Mouse (Mus musculus): Measurements from ENCODE around the gene Amn. TPM values are rescaled to one million over a fixed set of nuclear protein-coding genes. Genes with fewer than 3 reads are reported as not detected.
A peak's percentile ranks its signal among the peaks of the same experiment; 100 is the strongest.

Amn gene
- polyA plus RNA-seq, 1 experiment: 0.09 TPM

GRCm38 (mm10) chr12:111323423-111323822 is 52.5 kb downstream of the Amn start:
- H3K79me2 ChIP-seq (ENCODE audit: control insufficient read depth, insufficient read depth): no peaks in the 10 kb centered on the region
- no peak overlapping the region for H3ac ChIP-seq (ENCODE audit: control insufficient read depth, insufficient read length, low read depth)
- TF ChIP-seq CTCF (IDR thresholded peaks at IDR 0.05; ENCODE audit: control insufficient read depth, insufficient read depth, insufficient read length) (no peak), MYOD1 (IDR thresholded peaks at IDR 0.05; ENCODE audit: control insufficient read depth, insufficient read length, low read depth) (peak; percentile 70)
- no peaks in the 10 kb centered on the region for H3K27me3 ChIP-seq (ENCODE audit: control insufficient read depth, insufficient read depth, insufficient read length)
- no peaks in the 10 kb centered on the region for H3K79me3 ChIP-seq (ENCODE audit: low read depth)
- H3K36me3 ChIP-seq (ENCODE audit: control insufficient read depth, insufficient read depth): peaks cover 85% of the 10 kb centered on the region
- H3K4me3 ChIP-seq (ENCODE audit: insufficient read depth, poor library complexity, severe bottlenecking): no peak overlapping the region

- H3ac ChIP-seq (ENCODE audit: control insufficient read depth, insufficient read length, low read depth): no peak overlapping the region
- no peaks in the 10 kb centered on the region for H3K79me3 ChIP-seq (ENCODE audit: low read depth)
- H3K79me2 ChIP-seq (ENCODE audit: control insufficient read depth, insufficient read depth): no peaks in the 10 kb centered on the region
- H3K27me3 ChIP-seq (ENCODE audit: control insufficient read depth, insufficient read depth, insufficient read length): no peaks in the 10 kb centered on the region
- H3K4me3 ChIP-seq (ENCODE audit: insufficient read depth, poor library complexity, severe bottlenecking): no peak overlapping the region
- H3K36me3 ChIP-seq (ENCODE audit: control insufficient read depth, insufficient read depth): peaks cover 80% of the 10 kb centered on the region
- no peak for TF ChIP-seq FOSL1 (IDR thresholded peaks at IDR 0.05; ENCODE audit: insufficient read depth, low read length, poor library complexity, severe bottlenecking)
- no peak for TF ChIP-seq MYOD1 (IDR thresholded peaks at IDR 0.05; ENCODE audit: control insufficient read depth, insufficient read length, low read depth)
- no peak for TF ChIP-seq CEBPB (IDR thresholded peaks at IDR 0.05; ENCODE audit: low read depth)
- TF ChIP-seq CTCF (IDR thresholded peaks at IDR 0.05; ENCODE audit: control insufficient read depth, insufficient read depth, insufficient read length): no peak
- no peak for TF ChIP-seq MYOG (IDR thresholded peaks at IDR 0.05; ENCODE audit: control insufficient read depth, extremely low read depth, insufficient read length)
- TF ChIP-seq USF1 (IDR thresholded peaks at IDR 0.05; ENCODE audit: low read depth): no peak
- TF ChIP-seq MAX (IDR thresholded peaks at IDR 0.05): no peak
These were observed 53.6 kb downstream of the Amn start for GRCm38 (mm10) chr12:111324536-111324935.

- Histone ChIP-seq H3K79me3 (ENCODE audit: low read depth) (no peaks in the 10 kb centered on the region), H3K79me2 (ENCODE audit: control insufficient read depth, insufficient read depth) (no peaks in the 10 kb centered on the region), H3K36me3 (ENCODE audit: control insufficient read depth, insufficient read depth) (peaks cover 76% of the 10 kb centered on the region), H3K4me3 (ENCODE audit: insufficient read depth, poor library complexity, severe bottlenecking) (no peak overlapping the region), H3K27me3 (ENCODE audit: control insufficient read depth, insufficient read depth, insufficient read length) (no peaks in the 10 kb centered on the region), H3ac (ENCODE audit: control insufficient read depth, insufficient read length, low read depth) (no peak overlapping the region)
- TF ChIP-seq CTCF (IDR thresholded peaks at IDR 0.05; ENCODE audit: control insufficient read depth, insufficient read depth, insufficient read length) (no peak), CEBPB (IDR thresholded peaks at IDR 0.05; ENCODE audit: low read depth) (no peak), MYOD1 (IDR thresholded peaks at IDR 0.05; ENCODE audit: control insufficient read depth, insufficient read length, low read depth) (no peak), FOSL1 (IDR thresholded peaks at IDR 0.05; ENCODE audit: insufficient read depth, low read length, poor library complexity, severe bottlenecking) (no peak), MYOG (IDR thresholded peaks at IDR 0.05; ENCODE audit: control insufficient read depth, extremely low read depth, insufficient read length) (no peak), USF1 (IDR thresholded peaks at IDR 0.05; ENCODE audit: low read depth) (no peak), MAX (IDR thresholded peaks at IDR 0.05) (no peak)
These were observed 54.1 kb downstream of the Amn start for GRCm38 (mm10) chr12:111324949-111325348.

- H3K36me3 ChIP-seq (ENCODE audit: control insufficient read depth, insufficient read depth): peaks cover 67% of the 10 kb centered on the region
- TF ChIP-seq MAX (IDR thresholded peaks at IDR 0.05): no peak
- no peak for TF ChIP-seq CEBPB (IDR thresholded peaks at IDR 0.05; ENCODE audit: low read depth)
- no peak for TF ChIP-seq USF1 (IDR thresholded peaks at IDR 0.05; ENCODE audit: low read depth)
- no peak for TF ChIP-seq FOSL1 (IDR thresholded peaks at IDR 0.05; ENCODE audit: insufficient read depth, low read length, poor library complexity, severe bottlenecking)
- TF ChIP-seq MYOD1 (IDR thresholded peaks at IDR 0.05; ENCODE audit: control insufficient read depth, insufficient read length, low read depth): no peak
- no peak for TF ChIP-seq CTCF (IDR thresholded peaks at IDR 0.05; ENCODE audit: control insufficient read depth, insufficient read depth, insufficient read length)
- no peak for TF ChIP-seq MYOG (IDR thresholded peaks at IDR 0.05; ENCODE audit: control insufficient read depth, extremely low read depth, insufficient read length)
- no peaks in the 10 kb centered on the region for H3K27me3 ChIP-seq (ENCODE audit: control insufficient read depth, insufficient read depth, insufficient read length)
- H3K4me3 ChIP-seq (ENCODE audit: insufficient read depth, poor library complexity, severe bottlenecking): no peak overlapping the region
- H3K79me3 ChIP-seq (ENCODE audit: low read depth): no peaks in the 10 kb centered on the region
- H3K79me2 ChIP-seq (ENCODE audit: control insufficient read depth, insufficient read depth): no peaks in the 10 kb centered on the region
- no peak overlapping the region for H3ac ChIP-seq (ENCODE audit: control insufficient read depth, insufficient read length, low read depth)
These were observed 55.0 kb downstream of the Amn start for GRCm38 (mm10) chr12:111325744-111326424.

Other genes with a start within 250 kb of the Amn start
- 7.7 TPM for gene Rcor1, start 231.7 kb upstream of the Amn start, polyA plus RNA-seq (2012; fragmentation: generic; extraction: Trizol)
- 9.9 TPM for gene Traf3, start 104.7 kb upstream of the Amn start, polyA plus RNA-seq (2012; fragmentation: generic; extraction: Trizol)
- not detected for gene 4930595D18Rik, start 86.6 kb upstream of the Amn start, polyA plus RNA-seq (2012; fragmentation: generic; extraction: Trizol)
- gene Cdc42bpb, start 106.6 kb downstream of the Amn start, polyA plus RNA-seq (2012; fragmentation: generic; extraction: Trizol): 48.1 TPM
- gene Lbhd2, start 135.7 kb downstream of the Amn start, polyA plus RNA-seq (2012; fragmentation: generic; extraction: Trizol): not detected
- 58.3 TPM for gene Exoc3l4, start 145.9 kb downstream of the Amn start, polyA plus RNA-seq (2012; fragmentation: generic; extraction: Trizol)
- 119 TPM for gene Tnfaip2, start 171.4 kb downstream of the Amn start, polyA plus RNA-seq (2012; fragmentation: generic; extraction: Trizol)
- gene Gm266, start 214.7 kb downstream of the Amn start, polyA plus RNA-seq (2012; fragmentation: generic; extraction: Trizol): 2.1 TPM